Mouse (Mus musculus) heart, adult 2 months (tissue): ENCODE data around the gene Mto1. TPM values are rescaled to one million over a fixed set of nuclear protein-coding genes. Genes with fewer than 3 reads are reported as not detected.
A peak's percentile ranks its signal among the peaks of the same experiment; 100 is the strongest.
"Not testable (repeated sequence)": the region's sequence is repeated elsewhere in the genome, so short reads cannot be mapped to it uniquely, and the experiment has no call there.

ENCODE experiments used
- DNase-seq, 2 experiments: peaks; one replicate each; pipeline ENCODE4 v3.0.0; 2021
- H3K27ac ChIP-seq: fragments of 200-600 bp; 2 replicates; pipeline ENCODE4 v1.8.1; 2022
- H3K27me3 ChIP-seq: fragments of 200-500 bp; 2 replicates; pipeline ENCODE4 v1.6.1; 2012; ENCODE audit warnings: mild to moderate bottlenecking, low read length, inconsistent platforms, mixed read lengths; ENCODE audit not compliant: control insufficient read depth, insufficient read depth
- H3K36me3 ChIP-seq: fragments of 200-500 bp; 2 replicates; pipeline ENCODE4 v1.6.1; 2012; ENCODE audit warnings: low read length, inconsistent platforms; ENCODE audit not compliant: control insufficient read depth, insufficient read depth
- H3K4me1 ChIP-seq: fragments of 200-500 bp; 2 replicates; pipeline ENCODE4 v1.6.1; 2011; ENCODE audit warnings: low read length; ENCODE audit not compliant: control insufficient read depth, insufficient read depth
- H3K4me3 ChIP-seq: fragments of 200-600 bp; 2 replicates; pipeline ENCODE4 v1.8.1; 2022
- H3K79me2 ChIP-seq: fragments of 200-500 bp; replicated peaks from 2 replicates; pipeline ENCODE4 v1.6.1; 2012; ENCODE audit warnings: mild to moderate bottlenecking, inconsistent platforms, low read length, moderate library complexity, mixed read lengths; ENCODE audit not compliant: control insufficient read depth, insufficient read depth
- H3K9ac ChIP-seq: fragments of 200-500 bp; 2 replicates; pipeline ENCODE4 v1.6.1; 2012; ENCODE audit warnings: low read depth, mild to moderate bottlenecking, control low read depth, inconsistent platforms, low read length, mixed read lengths
- CTCF ChIP-seq: fragments of 200-600 bp; IDR thresholded peaks from 2 replicates; pipeline ENCODE4 v1.8.1; 2022; ENCODE audit warnings: antibody characterized with exemption, mild to moderate bottlenecking, moderate library complexity
- EP300 ChIP-seq: fragments of 200-500 bp; IDR thresholded peaks from 2 replicates; pipeline ENCODE4 v1.6.1; 2011; ENCODE audit warnings: low read depth, low read length, control low read depth; ENCODE audit not compliant: insufficient read depth
- POLR2A ChIP-seq: fragments of 200-500 bp; IDR thresholded peaks from 2 replicates; pipeline ENCODE4 v1.6.1; 2011; ENCODE audit warnings: mild to moderate bottlenecking, low read depth, low read length, control low read depth; ENCODE audit not compliant: insufficient read depth
- WGBS: fragments of 180-500 bp; shearing (Covaris S2); methylation state at CpG from one replicate; pipeline ENCODE4 v1.1.7; 2018; 5-methylcytosine and 5-hydroxymethylcytosine counted together
- intact Hi-C: fragments of 180-260 bp; cut with DNase I; formaldehyde crosslinking; loops from one replicate; pipeline ENCODE4 v1.15.1; 2025
- polyA plus RNA-seq: library from polyadenylated mRNA; depleted of rRNA; stranded (reverse); fragments of >200 nt; gene quantifications from 2 replicates; pipeline ENCODE4 v1.2.3, GENCODE M21; 2012
- total RNA-seq, 2 experiments: library from RNA; stranded (reverse); gene quantifications; 2 replicates each; pipeline ENCODE4 v1.2.3; 2021

Mto1 gene
- total and polyA plus RNA-seq, 3 experiments: 15.8 to 27.6 (median 22.5) TPM

GRCm38 (mm10) chr9:78481423-78482331, 33.7 kb downstream of the Mto1 start:
- peak overlapping the region; percentile 97 for H3K27ac ChIP-seq
- TF ChIP-seq POLR2A (peak; percentile 97), CTCF (no peak), EP300 (peak; percentile 63; the same call in 1 of the 2 replicates)
- intact Hi-C loops: loop anchor here (2.0 to 5.0 kb wide), 2 partner anchors 34 to 45 kb away; partner anchors contain the start of genes Gm17324 and Mto1
- WGBS: under 1% methylated on average over 70 of the region's 77 CpGs
- peak overlapping the region; percentile 93 for H3K9ac ChIP-seq
- peak; percentile 95 for DNase-seq
- no peaks in the 10 kb centered on the region for H3K79me2 ChIP-seq
- H3K36me3 ChIP-seq: peaks cover 23% of the 10 kb centered on the region
- H3K27me3 ChIP-seq: no peaks in the 10 kb centered on the region; the same call in 1 of the 2 replicates
- peak overlapping the region; percentile 86 for H3K4me3 ChIP-seq
- peaks cover 4% of the 10 kb centered on the region for H3K4me1 ChIP-seq

GRCm38 (mm10) chr9:78482386-78482785, 34.4 kb downstream of the Mto1 start:
- Histone ChIP-seq H3K27ac (peak overlapping the region; percentile 97), H3K4me3 (peak overlapping the region; percentile 59), H3K36me3 (peaks cover 17% of the 10 kb centered on the region), H3K9ac (no peak overlapping the region; the same call in 1 of the 2 replicates), H3K79me2 (no peaks in the 10 kb centered on the region), H3K27me3 (no peaks in the 10 kb centered on the region; the same call in 1 of the 2 replicates), H3K4me1 (peaks cover 4% of the 10 kb centered on the region)
- WGBS: 40% methylated on average over 3 of the region's 3 CpGs
- DNase-seq: no peak
- intact Hi-C loops: loop anchor here (5.0 kb wide), 1 partner anchor 35 kb away; the partner anchor contains the start of genes Gm17324 and Mto1
- TF ChIP-seq EP300 (no peak), CTCF (no peak), POLR2A (no peak)

DNA sequence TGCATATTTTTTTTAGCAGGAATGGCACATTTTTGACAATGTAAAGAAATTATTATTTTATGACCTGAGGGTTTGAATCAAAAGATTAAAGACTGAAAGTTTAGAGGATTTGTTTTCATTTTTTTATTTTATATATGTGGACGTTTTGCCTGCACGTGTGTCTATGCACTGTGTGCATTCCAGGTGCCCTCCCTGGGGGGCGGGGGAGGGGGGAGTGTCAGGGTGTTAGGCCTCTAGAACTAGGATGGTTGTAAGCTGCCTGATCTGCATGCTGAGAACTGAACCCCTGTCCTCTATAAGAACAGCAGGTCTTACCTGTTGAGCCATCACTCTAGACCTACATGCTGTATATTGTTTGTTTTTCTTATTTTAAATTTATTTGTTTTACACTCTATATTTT, 36.7 kb downstream of the Mto1 start:
- Histone ChIP-seq H3K79me2 (no peaks in the 10 kb centered on the region), H3K36me3 (peaks cover 2% of the 10 kb centered on the region), H3K27me3 (no peaks in the 10 kb centered on the region; the same call in 1 of the 2 replicates), H3K4me1 (peaks cover 2% of the 10 kb centered on the region), H3K9ac (no peak overlapping the region), H3K4me3 (no peak overlapping the region), H3K27ac (no peak overlapping the region)
- DNase-seq: no peak
- TF ChIP-seq POLR2A (no peak), CTCF (no peak), EP300 (no peak)
- WGBS: 87% methylated on average over 3 of the region's 3 CpGs
- intact Hi-C loops: loop anchor here (5.0 kb wide), 1 partner anchor 37 kb away; the partner anchor contains the start of genes Gm17324 and Mto1

DNA sequence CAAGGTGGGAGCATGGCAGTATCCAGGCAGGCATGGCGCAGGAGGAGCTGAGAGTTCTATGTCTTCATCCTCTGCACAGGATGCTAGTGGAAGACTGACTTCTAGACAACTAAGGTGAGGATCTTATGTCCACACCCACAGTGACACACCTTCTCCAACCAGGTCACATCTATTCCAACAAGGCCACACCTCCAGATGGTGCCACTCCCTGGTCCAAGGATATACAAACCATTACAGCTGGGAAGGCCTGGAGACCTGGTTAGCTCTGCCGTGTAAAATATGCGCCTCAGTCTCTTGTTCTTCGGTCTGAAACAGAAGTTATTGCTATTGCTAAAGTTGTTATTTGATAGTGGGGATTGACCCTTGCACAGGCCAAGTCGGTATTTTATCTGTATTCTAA, 40.0 kb downstream of the Mto1 start:
- H3K4me3 ChIP-seq, H3K27ac ChIP-seq, H3K36me3 ChIP-seq, H3K9ac ChIP-seq, intact Hi-C loops, H3K79me2 ChIP-seq, H3K4me1 ChIP-seq, H3K27me3 ChIP-seq, DNase-seq: not testable (repeated sequence)
- WGBS: 96% methylated on average over 5 of the region's 5 CpGs

DNA sequence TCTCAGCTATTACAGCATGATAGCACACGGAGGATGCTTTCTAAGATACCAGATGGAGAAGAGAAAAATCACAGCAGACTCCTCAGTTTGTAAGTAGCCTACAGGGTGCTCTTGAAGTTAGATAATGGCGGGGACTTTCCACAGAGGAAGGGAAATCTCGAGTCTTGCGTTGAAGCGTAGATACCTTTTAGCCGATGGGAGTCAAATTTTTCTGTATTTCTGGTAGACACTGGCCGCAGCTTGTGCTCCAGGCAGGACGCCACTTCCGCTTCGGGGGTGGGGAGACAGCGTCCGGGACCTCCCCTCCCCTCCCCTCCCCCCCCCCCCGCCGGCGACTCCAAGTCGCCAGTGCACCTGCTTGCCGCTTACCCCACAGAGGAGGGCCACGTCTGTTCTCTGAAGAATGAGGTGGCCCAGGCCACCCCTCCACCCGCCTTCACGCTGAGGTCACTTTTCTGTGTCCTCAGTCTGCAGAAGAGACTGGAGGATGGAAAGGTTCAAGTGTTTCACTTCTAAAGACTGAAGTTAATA, 40.9 kb downstream of the Mto1 start, which contains the start of gene Eef1a1:
Gene Eef1a1, minus strand, starts transcription at position 262 of the 531 bp plus-strand sequence.
- intact Hi-C loops: no loop called here
- WGBS: 1% methylated on average over 16 of the region's 20 CpGs

GRCm38 (mm10) chr9:78491169-78491568, 43.2 kb downstream of the Mto1 start:
- H3K27me3 ChIP-seq: peaks cover 2% of the 10 kb centered on the region; the same call in 1 of the 2 replicates
- 73% methylated on average over 3 of the region's 3 CpGs for WGBS

More for the DNA sequence above, 40.9 kb downstream of the Mto1 start, which contains the start of gene Eef1a1:
- Histone ChIP-seq H3K4me3 (peak within 1 kb of the TSS; percentile 59), H3K27ac (peak within 1 kb of the TSS; percentile 72), H3K36me3 (no peaks in the 10 kb centered on the region), H3K9ac (peak within 1 kb of the TSS; percentile 78), H3K27me3 (peaks cover 2% of the 10 kb centered on the region; the same call in 1 of the 2 replicates), H3K79me2 (no peaks in the 10 kb centered on the region), H3K4me1 (no peaks in the 10 kb centered on the region)
- TF ChIP-seq POLR2A: peak; percentile 66
- TF ChIP-seq EP300: no peak
- peak; percentile 73 to 78 for DNase-seq

More at GRCm38 (mm10) chr9:78491169-78491568, 43.2 kb downstream of the Mto1 start:
- Histone ChIP-seq H3K4me3 (no peak overlapping the region), H3K27ac (no peak overlapping the region), H3K4me1 (no peaks in the 10 kb centered on the region), H3K79me2 (no peaks in the 10 kb centered on the region), H3K9ac (no peak overlapping the region), H3K36me3 (no peaks in the 10 kb centered on the region)
- intact Hi-C loops: no loop called here
- TF ChIP-seq POLR2A: no peak
- no peak for TF ChIP-seq CTCF
- no peak for TF ChIP-seq EP300
- no peak for DNase-seq
